ENCODE assay signal across 24 mouse cellular contexts in genomic region chr1:43265699-43266455, GRCm38 (mm10).
A peak's percentile ranks its signal among the peaks of the same experiment; 100 is the strongest.
DNase-seq lines count a peak whose midpoint lies in the region; ATAC-seq and TF ChIP-seq lines count a peak whose summit lies in the region.
"Had no signal": no experiment of that assay in that cellular context is flagged by ENCODE, and none has a peak within 500 bp of the region (broad histone marks: within the 10 kb centered on the region; RNA-seq: fewer than 3 reads in every experiment).

No protein-coding gene starts in this region.

- no peaks in the 10 kb centered on the region for H3K9me3 ChIP-seq in embryonic facial prominence, embryonic 11.5 days (replicated peaks; ENCODE audit: control insufficient read depth, low read length)
- H3K9me3 ChIP-seq in embryonic facial prominence, embryonic 10.5 days, result no peaks in the 10 kb centered on the region
- H3K9me3 ChIP-seq in kidney, postnatal 0 days (replicated peaks; ENCODE audit: low read length), result no peaks in the 10 kb centered on the region
- no peaks in the 10 kb centered on the region for H3K9me3 ChIP-seq in embryonic facial prominence, embryonic 15.5 days (replicated peaks)
- H3K9me3 ChIP-seq in forebrain, embryonic 10.5 days, result no peaks in the 10 kb centered on the region
- H3K9me3 ChIP-seq: embryonic facial prominence, embryonic 13.5 days; hindbrain, embryonic 10.5 days; limb, embryonic 13.5 days; liver, embryonic 12.5 days; midbrain, embryonic 13.5 days; neural tube, embryonic 12.5 days; stomach, embryonic 15.5 days had no signal

- 0 out of 2 replicates have a peak, but pooled peaks have one; percentile 9 for ATAC-seq in embryonic facial prominence, embryonic 11.5 days (replicated peaks; ENCODE audit: insufficient number of reproducible peaks, low FRiP score, low TSS enrichment, low read depth)
- ATAC-seq in kidney, postnatal 0 days (replicated peaks; ENCODE audit: low FRiP score, low read depth), result 0 out of 2 replicates have a peak, but pooled peaks have one; percentile 42
- 0 out of 2 replicates have a peak, but pooled peaks have one; percentile 39 for ATAC-seq in embryonic facial prominence, embryonic 15.5 days (ENCODE audit: insufficient number of reproducible peaks, low FRiP score, low TSS enrichment, low read depth)
- ATAC-seq: inflammation-experienced regulatory T-cells, adult 6 months; liver, embryonic 12.5 days; midbrain, embryonic 13.5 days had no signal

- H3K9ac ChIP-seq in embryonic facial prominence, embryonic 11.5 days (replicated peaks; ENCODE audit: low read length), result no peak overlapping the region
- no peak overlapping the region for H3K9ac ChIP-seq in kidney, postnatal 0 days (ENCODE audit: low read depth, low read length)
- no peak overlapping the region for H3K9ac ChIP-seq in embryonic facial prominence, embryonic 15.5 days
- H3K9ac ChIP-seq: embryonic facial prominence, embryonic 13.5 days; limb, embryonic 13.5 days; liver, embryonic 12.5 days; midbrain, embryonic 13.5 days; neural tube, embryonic 12.5 days; stomach, embryonic 15.5 days had no signal

- H3K27me3 ChIP-seq in embryonic facial prominence, embryonic 11.5 days (ENCODE audit: control insufficient read depth, insufficient read depth, low read length), result no peaks in the 10 kb centered on the region
- no peaks in the 10 kb centered on the region for H3K27me3 ChIP-seq in embryonic facial prominence, embryonic 10.5 days (replicated peaks; ENCODE audit: low read depth, poor library complexity, severe bottlenecking)
- no peaks in the 10 kb centered on the region for H3K27me3 ChIP-seq in kidney, postnatal 0 days (ENCODE audit: insufficient read depth, low read length)
- no peaks in the 10 kb centered on the region for H3K27me3 ChIP-seq in embryonic facial prominence, embryonic 15.5 days
- no peaks in the 10 kb centered on the region for H3K27me3 ChIP-seq in small intestine, adult 2 months (ENCODE audit: control insufficient read depth, insufficient read depth, low read length)
- no peaks in the 10 kb centered on the region for H3K27me3 ChIP-seq in forebrain, embryonic 10.5 days (ENCODE audit: poor library complexity, severe bottlenecking)
- H3K27me3 ChIP-seq: embryonic facial prominence, embryonic 13.5 days; limb, embryonic 13.5 days; liver, embryonic 12.5 days; midbrain, embryonic 13.5 days; neural tube, embryonic 12.5 days; stomach, embryonic 15.5 days had no signal

- H3K4me3 ChIP-seq in embryonic facial prominence, embryonic 11.5 days (ENCODE audit: low read depth, low read length), result no peak overlapping the region
- H3K4me3 ChIP-seq in embryonic facial prominence, embryonic 10.5 days, result no peak overlapping the region
- no peak overlapping the region for H3K4me3 ChIP-seq in kidney, postnatal 0 days (replicated peaks; ENCODE audit: low read depth, low read length)
- H3K4me3 ChIP-seq in embryonic facial prominence, embryonic 15.5 days (replicated peaks), result no peak overlapping the region
- H3K4me3 ChIP-seq in small intestine, adult 2 months (ENCODE audit: low read depth, low read length), result no peak overlapping the region
- H3K4me3 ChIP-seq in forebrain, embryonic 10.5 days, result no peak overlapping the region
- H3K4me3 ChIP-seq: embryonic facial prominence, embryonic 13.5 days; gastrocnemius, adult 2 months; hindbrain, embryonic 10.5 days; layer of hippocampus, adult 2 months; limb, embryonic 13.5 days; liver, embryonic 12.5 days; midbrain, embryonic 13.5 days; neural tube, embryonic 12.5 days; stomach, embryonic 15.5 days had no signal

- DNase-seq in embryonic facial prominence, embryonic 11.5 days (ENCODE audit: low spot score), result no peak
- no peak for DNase-seq in embryonic facial prominence, embryonic 10.5 days (ENCODE audit: low spot score)
- DNase-seq in kidney, postnatal 0 days (ENCODE audit: low spot score), result no peak
- DNase-seq in kidney, adult 9 months, result no peak
- no peak for DNase-seq in urinary bladder, postnatal 10 days (ENCODE audit: low spot score)
- DNase-seq in forebrain, embryonic 10.5 days (ENCODE audit: extremely low spot score, low spot score), result no peak
- DNase-seq: adrenal gland, postnatal 14 days; cerebellum, adult 9-10 months; gastrocnemius, adult 2 months; kidney, postnatal 10 days; layer of hippocampus, postnatal 36 days; lung, adult 18-20 months; retina, postnatal 1 day had no signal

- no peaks in the 10 kb centered on the region for H3K4me1 ChIP-seq in embryonic facial prominence, embryonic 11.5 days (ENCODE audit: control insufficient read depth, insufficient read depth, low read length)
- no peaks in the 10 kb centered on the region for H3K4me1 ChIP-seq in embryonic facial prominence, embryonic 10.5 days
- H3K4me1 ChIP-seq in kidney, postnatal 0 days (replicated peaks; ENCODE audit: insufficient read depth, low read length), result no peaks in the 10 kb centered on the region
- no peaks in the 10 kb centered on the region for H3K4me1 ChIP-seq in embryonic facial prominence, embryonic 15.5 days
- peaks cover 11% of the 10 kb centered on the region for H3K4me1 ChIP-seq in small intestine, adult 2 months (ENCODE audit: control insufficient read depth, insufficient read depth, insufficient read length, low read length)
- no peaks in the 10 kb centered on the region for H3K4me1 ChIP-seq in forebrain, embryonic 10.5 days
- H3K4me1 ChIP-seq: embryonic facial prominence, embryonic 13.5 days; liver, embryonic 12.5 days; midbrain, embryonic 13.5 days; neural tube, embryonic 12.5 days had no signal

- no peak overlapping the region for H3K4me2 ChIP-seq in embryonic facial prominence, embryonic 11.5 days (ENCODE audit: low read depth, low read length)
- no peak overlapping the region for H3K4me2 ChIP-seq in kidney, postnatal 0 days (ENCODE audit: low read length)
- no peak overlapping the region for H3K4me2 ChIP-seq in embryonic facial prominence, embryonic 15.5 days (replicated peaks)
- H3K4me2 ChIP-seq: embryonic facial prominence, embryonic 13.5 days; limb, embryonic 13.5 days; liver, embryonic 12.5 days; midbrain, embryonic 13.5 days; neural tube, embryonic 12.5 days; stomach, embryonic 15.5 days had no signal

- H3K27ac ChIP-seq in embryonic facial prominence, embryonic 11.5 days (replicated peaks; ENCODE audit: low read depth, low read length), result no peak overlapping the region
- no peak overlapping the region for H3K27ac ChIP-seq in embryonic facial prominence, embryonic 10.5 days (replicated peaks)
- no peak overlapping the region for H3K27ac ChIP-seq in kidney, postnatal 0 days
- H3K27ac ChIP-seq in embryonic facial prominence, embryonic 15.5 days (replicated peaks), result no peak overlapping the region
- H3K27ac ChIP-seq in small intestine, adult 2 months (ENCODE audit: insufficient read depth, low read depth, low read length), result peak overlapping the region; percentile 48
- H3K27ac ChIP-seq in forebrain, embryonic 10.5 days, result no peak overlapping the region
- H3K27ac ChIP-seq: embryonic facial prominence, embryonic 13.5 days; gastrocnemius, adult 2 months; hindbrain, embryonic 10.5 days; layer of hippocampus, adult 2 months; limb, embryonic 13.5 days; liver, embryonic 12.5 days; midbrain, embryonic 13.5 days; neural tube, embryonic 12.5 days; stomach, embryonic 15.5 days had no signal

- TF ChIP-seq CTCF in kidney, postnatal 0 days (IDR thresholded peaks at IDR 0.05; ENCODE audit: low read depth), result no peak
- no peak for TF ChIP-seq CTCF in small intestine, adult 2 months (IDR thresholded peaks at IDR 0.05; ENCODE audit: extremely low read depth, insufficient read length, insufficient replicate concordance, low read depth, low read length)

- H3K36me3 ChIP-seq in embryonic facial prominence, embryonic 11.5 days (replicated peaks; ENCODE audit: control insufficient read depth, insufficient read depth, low read depth, low read length), result no peaks in the 10 kb centered on the region
- no peaks in the 10 kb centered on the region for H3K36me3 ChIP-seq in embryonic facial prominence, embryonic 10.5 days (replicated peaks)
- H3K36me3 ChIP-seq in kidney, postnatal 0 days (ENCODE audit: insufficient read depth, low read length), result no peaks in the 10 kb centered on the region
- H3K36me3 ChIP-seq in embryonic facial prominence, embryonic 15.5 days, result no peaks in the 10 kb centered on the region
- H3K36me3 ChIP-seq in small intestine, adult 2 months (ENCODE audit: control insufficient read depth, insufficient read depth, low read length), result no peaks in the 10 kb centered on the region
- H3K36me3 ChIP-seq in forebrain, embryonic 10.5 days (replicated peaks), result no peaks in the 10 kb centered on the region
- H3K36me3 ChIP-seq: embryonic facial prominence, embryonic 13.5 days; hindbrain, embryonic 10.5 days; limb, embryonic 13.5 days; liver, embryonic 12.5 days; midbrain, embryonic 13.5 days; neural tube, embryonic 12.5 days; stomach, embryonic 15.5 days had no signal

- TF ChIP-seq POLR2A in small intestine, adult 2 months (IDR thresholded peaks at IDR 0.05; ENCODE audit: low read depth, low read length), result no peak

- 89% methylated on average over 5 of the region's 5 CpGs for WGBS in embryonic facial prominence, embryonic 11.5 days
- 87% methylated on average over 5 of the region's 5 CpGs for WGBS in embryonic facial prominence, embryonic 10.5 days
- WGBS in kidney, postnatal 0 days, result 74% methylated on average over 5 of the region's 5 CpGs
- WGBS in embryonic facial prominence, embryonic 15.5 days, result 79% methylated on average over 5 of the region's 5 CpGs
- WGBS in small intestine, adult 2 months, result 36% methylated on average over 5 of the region's 5 CpGs
- 94% methylated on average over 5 of the region's 5 CpGs for WGBS in forebrain, embryonic 10.5 days
